Comparison of ENCODE assay signal across 9 mouse cellular contexts in the genomic region with DNA sequence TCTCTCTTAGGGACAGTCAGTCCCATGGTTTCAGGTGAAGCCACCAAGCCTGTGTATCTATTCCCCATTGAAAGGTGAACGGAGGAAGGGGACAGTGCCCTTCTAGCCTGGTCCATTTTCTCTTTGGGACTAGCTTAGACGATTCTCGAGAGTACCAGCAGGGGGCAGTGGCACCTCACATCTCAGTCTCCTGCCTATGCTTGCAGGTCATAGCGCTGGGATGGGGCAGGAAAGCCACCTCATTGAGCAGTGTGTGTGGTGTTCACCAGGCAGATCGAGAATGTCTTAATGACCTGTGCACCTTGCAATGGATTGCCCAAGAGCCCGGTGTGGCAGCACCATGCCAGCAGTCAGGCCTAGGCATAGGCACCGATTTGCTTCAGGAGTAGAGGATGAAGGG.
A peak's percentile ranks its signal among the peaks of the same experiment; 100 is the strongest.
DNase-seq lines count a peak whose midpoint lies in the region; ATAC-seq lines count a peak whose summit lies in the region.
"Had no signal": no experiment of that assay in that cellular context is flagged by ENCODE, and none has a peak within 500 bp of the region (broad histone marks: within the 10 kb centered on the region; RNA-seq: fewer than 3 reads in every experiment).

No protein-coding gene starts in this region.

- no peak overlapping the region for H3K4me2 ChIP-seq in forebrain, embryonic 16.5 days (ENCODE audit: low read length)
- no peak overlapping the region for H3K4me2 ChIP-seq in hindbrain, embryonic 16.5 days (ENCODE audit: low read length)
- H3K4me2 ChIP-seq: heart, embryonic 13.5 days had no signal

- DNase-seq in NIH3T3 (ENCODE audit: low read depth), result peak; percentile 81
- peak; percentile 63 for DNase-seq in cerebellum, adult 11 months
- DNase-seq in layer of hippocampus, postnatal 36 days, result peak; percentile 81 to 82
- DNase-seq in lung, postnatal 36 days, result peak; percentile 73
- DNase-seq in retina, postnatal 7 days (ENCODE audit: low read depth, low spot score), result peak; percentile 66
- DNase-seq in urinary bladder, postnatal 14 days (ENCODE audit: low spot score), result peak; percentile 57

- H3K36me3 ChIP-seq in forebrain, embryonic 16.5 days (ENCODE audit: control insufficient read depth, insufficient read depth), result no peaks in the 10 kb centered on the region
- H3K36me3 ChIP-seq in hindbrain, embryonic 16.5 days (ENCODE audit: control insufficient read depth, insufficient read depth, low read length), result no peaks in the 10 kb centered on the region
- H3K36me3 ChIP-seq: heart, embryonic 13.5 days had no signal

- H3K27ac ChIP-seq in forebrain, embryonic 16.5 days (ENCODE audit: low read length), result no peak overlapping the region
- H3K27ac ChIP-seq in hindbrain, embryonic 16.5 days (ENCODE audit: low read depth, low read length), result no peak overlapping the region
- H3K27ac ChIP-seq: heart, embryonic 13.5 days had no signal

- H3K9me3 ChIP-seq in forebrain, embryonic 16.5 days (ENCODE audit: control insufficient read depth, low read length), result 0 out of 2 replicates have a peak, but pooled peaks cover 2% of the 10 kb centered on the region
- H3K9me3 ChIP-seq in hindbrain, embryonic 16.5 days (ENCODE audit: control insufficient read depth, low read length), result no peaks in the 10 kb centered on the region

- no peaks in the 10 kb centered on the region for H3K27me3 ChIP-seq in forebrain, embryonic 16.5 days (replicated peaks; ENCODE audit: control insufficient read depth, insufficient read depth, low read length)
- H3K27me3 ChIP-seq in hindbrain, embryonic 16.5 days (replicated peaks; ENCODE audit: control insufficient read depth, insufficient read depth, low read length), result no peaks in the 10 kb centered on the region

- H3K9ac ChIP-seq in forebrain, embryonic 16.5 days (replicated peaks; ENCODE audit: low read depth, low read length), result no peak overlapping the region
- H3K9ac ChIP-seq in hindbrain, embryonic 16.5 days (ENCODE audit: low read depth, low read length), result no peak overlapping the region
- H3K9ac ChIP-seq: heart, embryonic 13.5 days had no signal

- no peak overlapping the region for H3K4me3 ChIP-seq in forebrain, embryonic 16.5 days (replicated peaks; ENCODE audit: low read length)
- no peak overlapping the region for H3K4me3 ChIP-seq in hindbrain, embryonic 16.5 days (ENCODE audit: low read length)
- H3K4me3 ChIP-seq: heart, embryonic 13.5 days had no signal

- ATAC-seq in forebrain, embryonic 16.5 days, result peak; percentile 76
- peak; percentile 72 for ATAC-seq in hindbrain, embryonic 16.5 days

- H3K4me1 ChIP-seq in forebrain, embryonic 16.5 days (replicated peaks; ENCODE audit: control insufficient read depth, insufficient read depth, low read length), result no peaks in the 10 kb centered on the region
- H3K4me1 ChIP-seq in hindbrain, embryonic 16.5 days (ENCODE audit: control insufficient read depth, insufficient read depth, low read depth, low read length), result no peaks in the 10 kb centered on the region
- H3K4me1 ChIP-seq: heart, embryonic 13.5 days had no signal

- 22% methylated on average over 7 of the region's 7 CpGs for WGBS in forebrain, embryonic 16.5 days
- WGBS in hindbrain, embryonic 16.5 days, result 18% methylated on average over 7 of the region's 7 CpGs
